Mouse (Mus musculus) hematopoietic stem cell, adult 5-6 weeks (primary cell): ENCODE data around the gene Ak3. TPM values are rescaled to one million over a fixed set of nuclear protein-coding genes. Genes with fewer than 3 reads are reported as not detected.
"Not testable (repeated sequence)": the region's sequence is repeated elsewhere in the genome, so short reads cannot be mapped to it uniquely, and the experiment has no call there.

ENCODE experiments used
- ATAC-seq, 2 experiments: fragments of 125-278 bp in 1 of 2; replicated peaks in 1 of 2; 2 replicates each; pipeline ENCODE4 v1.8.0; 2016 to 2017; ENCODE audit warnings: inconsistent platforms in 2 of 2, mild to moderate bottlenecking in 2 of 2, moderate number of reproducible peaks in 2 of 2, low read depth in 1 of 2, moderate TSS enrichment in 1 of 2; ENCODE audit not compliant: low FRiP score in 2 of 2, poor library complexity in 2 of 2, severe bottlenecking in 2 of 2, insufficient read depth in 1 of 2, low TSS enrichment in 1 of 2
- total RNA-seq: library from RNA; stranded (forward); fragments of 172-1452, 232-1000 nt; gene quantifications from 2 replicates; pipeline ENCODE4 v1.2.3, GENCODE M21; 2017

Ak3 gene
- total RNA-seq, 1 experiment from 2014 or later: 45.0 TPM

GRCm38 (mm10) chr19:29014466-29015055 is 33.2 kb downstream of the Ak3 start:
- ATAC-seq: no peak

DNA sequence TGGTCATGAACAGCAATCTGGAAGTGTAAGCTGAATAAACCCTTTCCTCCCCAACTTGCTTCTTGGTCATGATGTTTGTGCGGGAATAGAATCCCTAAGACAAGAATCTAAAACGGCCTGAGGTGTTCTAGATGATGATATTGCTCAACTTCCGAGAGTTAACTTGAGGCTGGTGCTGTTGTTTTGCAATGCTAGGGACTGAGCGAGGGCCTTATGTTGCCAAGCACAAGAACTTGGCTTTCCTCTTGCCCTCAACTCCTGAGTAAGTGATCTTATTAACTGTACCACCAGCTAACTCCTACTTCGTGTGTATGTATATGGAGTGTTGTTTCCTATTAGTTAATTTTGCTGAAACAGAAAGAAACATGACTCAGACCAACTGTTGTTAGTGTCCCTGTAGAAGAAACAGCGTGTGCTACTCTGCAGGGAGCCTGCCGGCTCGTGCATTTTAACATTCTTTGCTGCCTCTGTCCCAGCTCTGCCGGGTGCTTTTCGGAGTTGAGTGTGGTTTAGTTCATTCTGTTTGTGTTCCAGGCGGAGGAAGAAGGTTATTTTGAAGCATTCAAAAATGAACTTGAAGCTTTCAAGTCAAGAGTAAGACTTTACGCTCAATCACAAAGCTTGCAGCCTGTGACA is 36.3 kb downstream of the Ak3 start:
- no peak for ATAC-seq

DNA sequence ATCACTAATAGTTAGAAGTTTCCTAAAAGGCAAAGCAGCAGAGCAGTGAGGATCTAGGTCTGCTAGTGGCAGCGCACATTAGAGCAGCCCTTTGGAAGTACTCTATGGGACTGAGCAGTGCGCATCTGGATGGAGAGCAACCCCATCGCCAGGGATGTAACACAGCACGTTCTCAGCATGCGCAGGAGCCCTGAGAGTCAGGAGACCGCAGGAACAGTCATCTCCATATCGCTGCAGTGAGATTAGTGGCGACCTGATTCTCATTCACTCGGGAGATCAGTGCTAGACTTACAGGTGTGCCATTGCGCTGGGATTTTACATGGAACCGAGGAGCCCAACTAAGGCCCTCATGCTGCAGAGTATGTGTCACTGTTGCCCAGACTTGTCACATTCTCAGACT is 38.7 kb downstream of the Ak3 start:
- no peak for ATAC-seq

- no peak for ATAC-seq
Observed at GRCm38 (mm10) chr19:29008069-29008706, 39.6 kb downstream of the Ak3 start.

DNA sequence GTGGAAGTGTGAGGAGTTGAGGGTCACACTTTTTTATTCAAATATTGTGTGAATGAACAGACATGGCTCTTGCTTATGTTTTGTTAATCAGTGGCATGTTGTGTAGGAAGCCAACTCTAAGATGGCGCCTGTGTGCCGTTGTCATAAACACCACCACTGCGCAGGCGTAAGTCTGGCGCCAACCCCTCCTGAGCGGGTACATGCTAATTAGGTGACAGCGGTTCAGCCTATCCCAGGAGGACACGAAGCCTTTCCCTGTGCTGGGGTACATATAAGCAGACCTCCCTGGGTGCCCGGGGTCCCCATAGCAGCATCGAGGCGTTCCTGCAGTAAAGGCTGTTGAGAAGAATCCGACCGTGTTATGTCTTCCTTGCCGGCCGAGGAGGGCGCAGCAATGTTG is 47.4 kb downstream of the Ak3 start:
- ATAC-seq: not testable (repeated sequence)

DNA sequence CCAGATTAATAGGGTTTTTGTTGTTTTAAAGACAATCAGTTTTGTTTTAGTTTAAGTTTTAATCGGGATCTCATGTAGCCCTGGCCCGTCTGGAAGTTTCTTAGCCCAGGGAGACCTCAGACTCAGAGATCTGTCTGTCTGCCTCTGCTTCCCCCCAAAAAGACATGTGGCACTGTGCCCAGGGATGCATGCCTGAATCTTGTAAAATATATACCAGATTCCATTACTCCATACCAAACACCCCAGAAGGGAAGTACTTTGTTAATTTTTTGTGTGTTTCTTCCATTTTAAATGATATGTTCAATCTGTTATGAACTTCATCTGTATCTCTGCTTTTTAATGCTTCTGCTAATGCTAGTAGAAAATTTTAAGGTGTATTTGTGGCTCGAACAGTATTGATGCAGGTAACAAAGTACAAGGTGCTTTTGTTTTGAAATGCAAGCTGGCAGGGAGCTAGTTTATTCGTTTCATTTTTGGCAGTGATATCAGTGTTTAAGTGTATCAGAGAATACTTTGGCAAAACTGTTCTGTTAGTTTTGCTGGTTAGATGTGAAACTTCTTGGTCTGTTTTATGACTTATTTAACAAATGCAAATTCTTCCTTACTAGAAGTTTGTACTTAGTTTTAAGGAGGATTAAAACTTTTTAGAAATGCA is 49.7 kb downstream of the Ak3 start:
- no peak for ATAC-seq

- no peak for ATAC-seq
Observed at GRCm38 (mm10) chr19:28995366-28995765, 52.4 kb downstream of the Ak3 start.

GRCm38 (mm10) chr19:28994870-28995269 is 52.9 kb downstream of the Ak3 start:
- no peak for ATAC-seq

DNA sequence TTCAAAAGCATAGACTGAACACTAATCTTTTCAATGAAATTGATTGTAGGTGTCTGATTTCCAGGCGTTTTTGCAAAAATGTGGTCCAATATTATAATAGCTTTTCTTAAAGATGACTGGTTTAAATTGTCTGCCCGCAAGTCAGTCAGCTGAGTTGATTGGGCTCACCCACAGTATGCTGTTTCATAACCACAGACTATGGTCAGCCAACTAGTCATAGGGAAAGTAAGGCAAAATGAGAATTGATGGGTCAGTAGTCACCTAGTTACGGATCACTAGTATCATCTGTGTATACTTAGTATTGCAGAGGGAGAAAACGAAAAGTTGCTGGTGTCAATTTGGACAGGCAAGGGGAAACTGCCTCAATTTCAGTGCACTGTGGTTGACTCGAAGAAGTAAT is 56.4 kb downstream of the Ak3 start:
- no peak for ATAC-seq

- ATAC-seq: peak in 1 of 2 experiments; percentile 31; a peak in 3 of 4 replicates
Observed at GRCm38 (mm10) chr19:28990590-28991221, 57.1 kb downstream of the Ak3 start.

GRCm38 (mm10) chr19:28990194-28990589 is 57.6 kb downstream of the Ak3 start, which contains the start of gene Cdc37l1:
Cdc37l1 (plus strand) TSS chr19:28990352.
- ATAC-seq: peak; percentile 92 to 98

GRCm38 (mm10) chr19:28989515-28989914 is 58.2 kb downstream of the Ak3 start:
- ATAC-seq: no peak

GRCm38 (mm10) chr19:28982617-28983016 is 65.1 kb downstream of the Ak3 start:
- no peak for ATAC-seq

DNA sequence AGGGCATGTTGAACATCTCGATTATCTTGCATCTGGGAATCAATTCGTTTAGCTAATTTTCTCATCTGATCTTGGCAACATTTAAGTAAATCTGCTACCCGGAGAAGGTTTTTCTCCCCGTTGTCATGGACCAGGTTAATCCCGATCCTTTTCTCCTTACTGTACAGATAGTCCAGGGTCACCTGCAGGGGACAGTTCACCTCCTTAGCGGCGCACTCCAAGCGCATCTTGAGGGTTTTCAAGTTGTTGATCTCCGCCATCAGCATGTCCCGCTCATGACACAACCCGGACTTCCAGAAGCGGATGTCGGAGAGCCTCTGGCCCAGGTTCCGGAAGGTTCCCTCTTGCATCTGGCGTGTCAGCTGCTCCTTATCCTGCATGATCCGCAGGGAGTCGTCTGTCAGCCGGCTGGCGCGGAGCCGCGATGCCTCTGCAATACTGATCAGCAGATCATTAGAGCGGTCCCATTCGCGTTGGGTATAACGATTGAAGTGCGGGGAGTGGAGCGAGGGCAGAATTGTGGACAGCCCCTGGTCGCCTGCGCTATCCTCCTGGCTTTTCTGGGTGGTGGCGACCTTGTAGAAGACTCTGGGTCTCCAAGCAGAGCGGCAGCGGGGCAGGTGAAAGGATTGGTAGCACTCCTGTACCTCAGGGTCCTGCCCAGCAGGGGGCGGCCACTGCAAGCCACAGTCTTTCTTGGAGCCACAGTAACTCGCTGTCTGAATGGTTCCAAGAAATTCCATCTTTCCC is 72.7 kb downstream of the Ak3 start:
- peak; percentile 69 to 86 for ATAC-seq
